Mouse (Mus musculus): Measurements from ENCODE around the gene St6galnac3. TPM values are rescaled to one million over a fixed set of nuclear protein-coding genes. Genes with fewer than 3 reads are reported as not detected.

Gene St6galnac3
- polyA plus RNA-seq, 1 experiment from 2014 or later, result 10.5 TPM

GRCm38 (mm10) chr3:153452299-153452996 lies 272.5 kb downstream of the St6galnac3 start:
- no peaks in the 10 kb centered on the region for H3K9me3 ChIP-seq (replicated peaks; ENCODE audit: control insufficient read depth, low read length)
- no peak overlapping the region for H3K27ac ChIP-seq (ENCODE audit: low read length)
- no peak overlapping the region for H3K4me3 ChIP-seq (ENCODE audit: low read depth, low read length)
- no peaks in the 10 kb centered on the region for H3K27me3 ChIP-seq (ENCODE audit: control insufficient read depth, insufficient read depth, low read depth, low read length)
- H3K4me1 ChIP-seq (ENCODE audit: control insufficient read depth, low read depth, low read length), result no peaks in the 10 kb centered on the region
- WGBS (ENCODE audit: insufficient replicate concordance), result 70% methylated on average over 3 of the region's 3 CpGs
- no peak for ATAC-seq (ENCODE audit: low read depth)
- no peaks in the 10 kb centered on the region for H3K36me3 ChIP-seq (ENCODE audit: control insufficient read depth, insufficient read depth)
- no peak overlapping the region for H3K9ac ChIP-seq (ENCODE audit: low read depth, low read length)
- no peak overlapping the region for H3K4me2 ChIP-seq (ENCODE audit: low read depth, low read length)

DNA sequence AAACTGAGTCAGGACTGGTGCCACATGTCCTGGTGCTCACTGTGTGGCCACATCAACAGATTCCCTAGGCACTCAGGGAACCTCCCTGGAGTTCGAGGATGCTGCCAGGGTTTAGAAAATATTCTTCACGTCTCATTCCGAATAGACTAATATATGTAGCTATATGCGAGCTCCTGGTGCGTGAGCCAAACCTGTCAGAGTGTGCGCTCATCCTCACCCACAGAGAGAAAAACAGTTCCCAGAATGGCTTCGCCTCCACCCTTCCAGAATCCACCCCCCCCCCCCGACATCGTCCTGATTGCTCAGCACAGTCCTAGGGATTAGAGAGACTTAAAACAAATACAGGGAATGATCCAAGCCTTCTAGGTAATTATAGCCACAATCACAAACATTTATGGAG lies 283.6 kb downstream of the St6galnac3 start:
- WGBS (ENCODE audit: insufficient replicate concordance), result 79% methylated on average over 9 of the region's 9 CpGs
- H3K36me3 ChIP-seq (ENCODE audit: control insufficient read depth, insufficient read depth), result no peaks in the 10 kb centered on the region
- H3K9me3 ChIP-seq (replicated peaks; ENCODE audit: control insufficient read depth, low read length), result no peaks in the 10 kb centered on the region
- H3K27ac ChIP-seq (ENCODE audit: low read length), result no peak overlapping the region
- H3K27me3 ChIP-seq (ENCODE audit: control insufficient read depth, insufficient read depth, low read depth, low read length), result no peaks in the 10 kb centered on the region
- no peak for ATAC-seq (ENCODE audit: low read depth)
- H3K4me2 ChIP-seq (ENCODE audit: low read depth, low read length), result no peak overlapping the region
- no peak overlapping the region for H3K4me3 ChIP-seq (ENCODE audit: low read depth, low read length)
- H3K9ac ChIP-seq (ENCODE audit: low read depth, low read length), result no peak overlapping the region
- H3K4me1 ChIP-seq (ENCODE audit: control insufficient read depth, low read depth, low read length), result peaks cover 4% of the 10 kb centered on the region

DNA sequence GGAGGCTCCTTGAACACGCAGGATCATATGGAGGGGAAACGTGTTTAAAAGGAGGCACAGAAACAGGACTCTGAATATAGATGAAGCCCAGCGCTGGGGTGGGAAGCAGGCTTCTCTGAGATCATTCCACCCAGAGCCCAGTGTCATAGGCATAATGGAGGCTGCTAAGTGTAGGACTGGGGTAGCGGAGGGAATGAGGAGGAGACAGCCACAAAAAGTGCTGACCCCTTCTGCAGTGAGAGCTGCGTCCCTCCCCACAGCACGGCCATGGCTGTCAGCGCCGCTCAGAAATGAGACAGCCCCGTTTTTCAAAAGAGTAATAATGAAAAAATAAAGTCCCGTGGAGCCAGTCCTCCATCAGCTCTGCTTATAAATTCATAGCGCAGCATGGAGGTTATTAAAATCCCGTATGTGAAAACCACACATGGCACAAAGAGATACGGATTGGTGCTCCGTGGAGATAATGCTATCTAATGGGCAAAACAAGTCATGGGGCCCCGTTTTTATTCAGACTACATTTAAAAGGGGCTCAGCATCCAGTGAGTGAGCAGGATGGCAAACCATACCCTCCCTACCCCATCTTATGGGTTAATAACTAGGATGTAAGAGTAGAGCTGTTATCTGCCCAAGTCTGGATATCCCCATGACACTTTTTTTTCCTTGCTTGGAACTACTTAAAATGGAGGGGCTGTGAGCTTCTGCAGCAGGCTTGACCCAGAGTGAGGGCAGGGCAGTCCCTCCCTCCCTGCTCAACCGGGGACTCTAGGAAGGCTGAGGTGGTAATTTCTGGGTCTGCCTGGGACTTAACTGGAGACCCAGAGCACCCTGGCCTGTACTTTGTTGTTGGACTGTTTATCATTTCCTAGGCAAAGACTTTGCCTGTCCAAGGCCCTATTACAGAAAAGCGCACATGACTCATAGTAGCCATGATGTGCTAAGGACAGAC lies 288.6 kb downstream of the St6galnac3 start:
- H3K9me3 ChIP-seq (replicated peaks; ENCODE audit: control insufficient read depth, low read length), result no peaks in the 10 kb centered on the region
- H3K4me1 ChIP-seq (ENCODE audit: control insufficient read depth, low read depth, low read length), result peaks cover 6% of the 10 kb centered on the region
- no peaks in the 10 kb centered on the region for H3K27me3 ChIP-seq (ENCODE audit: control insufficient read depth, insufficient read depth, low read depth, low read length)
- peak; percentile 67 for ATAC-seq (ENCODE audit: low read depth)
- no peak overlapping the region for H3K9ac ChIP-seq (ENCODE audit: low read depth, low read length)
- 68% methylated on average over 17 of the region's 17 CpGs for WGBS (ENCODE audit: insufficient replicate concordance)
- no peak overlapping the region for H3K4me3 ChIP-seq (ENCODE audit: low read depth, low read length)
- no peak overlapping the region for H3K4me2 ChIP-seq (ENCODE audit: low read depth, low read length)
- no peaks in the 10 kb centered on the region for H3K36me3 ChIP-seq (ENCODE audit: control insufficient read depth, insufficient read depth)
- no peak overlapping the region for H3K27ac ChIP-seq (ENCODE audit: low read length)

DNA sequence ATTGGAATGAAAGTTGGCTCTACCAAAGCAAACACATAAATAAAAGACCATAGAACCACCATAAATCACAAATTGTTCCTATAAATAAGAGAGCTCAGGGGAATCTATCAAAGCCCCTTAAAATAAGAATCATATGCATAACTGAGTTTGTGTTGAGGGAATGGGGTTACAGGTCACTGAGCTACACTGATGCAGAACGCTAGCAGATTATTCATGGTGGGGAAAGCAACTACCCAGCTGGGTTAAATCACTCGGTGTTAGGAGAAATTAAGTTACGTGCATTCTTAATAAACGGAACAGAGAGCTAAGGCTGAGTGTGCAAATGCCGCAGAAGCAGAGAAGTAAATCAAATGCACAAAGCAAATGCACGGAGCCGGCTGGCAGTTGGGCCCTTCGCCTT lies 292.0 kb downstream of the St6galnac3 start:
- no peak for ATAC-seq (ENCODE audit: low read depth)
- no peaks in the 10 kb centered on the region for H3K27me3 ChIP-seq (ENCODE audit: control insufficient read depth, insufficient read depth, low read depth, low read length)
- no peaks in the 10 kb centered on the region for H3K36me3 ChIP-seq (ENCODE audit: control insufficient read depth, insufficient read depth)
- H3K4me1 ChIP-seq (ENCODE audit: control insufficient read depth, low read depth, low read length), result peaks cover 6% of the 10 kb centered on the region
- no peak overlapping the region for H3K4me2 ChIP-seq (ENCODE audit: low read depth, low read length)
- no peak overlapping the region for H3K4me3 ChIP-seq (ENCODE audit: low read depth, low read length)
- no peak overlapping the region for H3K9ac ChIP-seq (ENCODE audit: low read depth, low read length)
- H3K9me3 ChIP-seq (replicated peaks; ENCODE audit: control insufficient read depth, low read length), result no peaks in the 10 kb centered on the region
- H3K27ac ChIP-seq (ENCODE audit: low read length), result no peak overlapping the region
- 82% methylated on average over 8 of the region's 8 CpGs for WGBS (ENCODE audit: insufficient replicate concordance)

DNA sequence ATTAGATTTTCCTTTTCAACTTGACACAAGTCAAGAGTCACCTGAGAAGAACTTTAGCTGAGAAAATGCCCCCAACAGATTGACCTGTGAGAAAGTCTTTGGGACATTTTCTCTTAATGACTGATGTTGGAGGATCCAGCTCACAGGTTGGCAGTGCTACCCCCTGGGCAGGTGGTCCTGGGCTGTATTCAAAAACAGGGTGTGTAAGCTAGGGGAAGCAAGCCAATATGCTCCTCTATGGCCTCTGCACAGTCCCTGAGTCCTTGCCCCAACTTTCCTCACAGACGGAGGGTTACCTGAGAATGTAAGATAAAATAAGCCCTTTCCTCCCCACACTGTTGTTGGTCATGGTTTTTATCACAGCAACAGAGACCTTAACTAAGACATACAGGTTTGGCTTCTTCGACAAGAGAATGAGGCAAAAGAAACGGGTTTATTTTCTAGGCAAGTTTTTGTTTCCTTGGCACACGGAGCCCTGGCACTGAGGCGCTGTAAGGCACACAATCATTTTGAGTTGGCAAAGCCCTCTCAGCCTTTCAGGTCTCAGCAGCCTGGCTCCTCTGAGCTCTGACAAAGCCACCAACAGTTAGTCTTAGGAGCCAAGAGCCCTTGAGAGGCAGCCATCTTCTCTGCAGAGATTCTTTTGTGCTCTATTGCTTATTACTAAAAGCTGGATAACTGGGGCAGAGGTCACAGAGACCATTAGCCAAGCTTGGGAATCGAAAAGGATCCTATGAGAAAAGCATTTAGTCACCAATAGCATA lies 292.7 kb downstream of the St6galnac3 start:
- H3K9ac ChIP-seq (ENCODE audit: low read depth, low read length), result no peak overlapping the region
- no peak overlapping the region for H3K4me2 ChIP-seq (ENCODE audit: low read depth, low read length)
- WGBS (ENCODE audit: insufficient replicate concordance), result 66% methylated on average over 6 of the region's 6 CpGs
- H3K27ac ChIP-seq (ENCODE audit: low read length), result no peak overlapping the region
- no peaks in the 10 kb centered on the region for H3K9me3 ChIP-seq (replicated peaks; ENCODE audit: control insufficient read depth, low read length)
- ATAC-seq (ENCODE audit: low read depth), result no peak
- H3K4me1 ChIP-seq (ENCODE audit: control insufficient read depth, low read depth, low read length), result peaks cover 6% of the 10 kb centered on the region
- no peaks in the 10 kb centered on the region for H3K27me3 ChIP-seq (ENCODE audit: control insufficient read depth, insufficient read depth, low read depth, low read length)
- no peak overlapping the region for H3K4me3 ChIP-seq (ENCODE audit: low read depth, low read length)
- H3K36me3 ChIP-seq (ENCODE audit: control insufficient read depth, insufficient read depth), result no peaks in the 10 kb centered on the region

DNA sequence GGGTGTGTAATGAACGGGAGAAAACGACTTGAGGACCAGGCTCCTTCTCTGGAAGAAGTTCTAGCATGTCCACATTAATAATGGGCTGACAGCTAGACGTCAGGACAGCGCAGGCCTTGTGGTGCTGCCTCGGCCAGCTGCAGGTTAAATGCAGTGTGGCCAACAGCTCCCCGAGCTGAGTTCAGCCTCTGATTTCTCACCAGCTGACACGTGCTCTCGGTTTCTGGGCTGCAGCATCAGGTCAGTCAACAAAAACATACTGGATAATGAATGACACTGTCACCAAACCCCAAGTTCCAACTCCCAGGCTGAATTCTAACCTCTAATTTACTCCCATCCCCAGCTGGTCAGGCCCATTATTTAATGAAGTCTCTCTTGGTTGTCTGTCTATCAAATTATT lies 295.1 kb downstream of the St6galnac3 start:
- no peaks in the 10 kb centered on the region for H3K9me3 ChIP-seq (replicated peaks; ENCODE audit: control insufficient read depth, low read length)
- ATAC-seq (ENCODE audit: low read depth), result no peak
- no peaks in the 10 kb centered on the region for H3K27me3 ChIP-seq (ENCODE audit: control insufficient read depth, insufficient read depth, low read depth, low read length)
- no peaks in the 10 kb centered on the region for H3K36me3 ChIP-seq (ENCODE audit: control insufficient read depth, insufficient read depth)
- H3K27ac ChIP-seq (ENCODE audit: low read length), result no peak overlapping the region
- H3K9ac ChIP-seq (ENCODE audit: low read depth, low read length), result no peak overlapping the region
- no peaks in the 10 kb centered on the region for H3K4me1 ChIP-seq (ENCODE audit: control insufficient read depth, low read depth, low read length)
- no peak overlapping the region for H3K4me3 ChIP-seq (ENCODE audit: low read depth, low read length)
- 70% methylated on average over 8 of the region's 8 CpGs for WGBS (ENCODE audit: insufficient replicate concordance)
- no peak overlapping the region for H3K4me2 ChIP-seq (ENCODE audit: low read depth, low read length)

DNA sequence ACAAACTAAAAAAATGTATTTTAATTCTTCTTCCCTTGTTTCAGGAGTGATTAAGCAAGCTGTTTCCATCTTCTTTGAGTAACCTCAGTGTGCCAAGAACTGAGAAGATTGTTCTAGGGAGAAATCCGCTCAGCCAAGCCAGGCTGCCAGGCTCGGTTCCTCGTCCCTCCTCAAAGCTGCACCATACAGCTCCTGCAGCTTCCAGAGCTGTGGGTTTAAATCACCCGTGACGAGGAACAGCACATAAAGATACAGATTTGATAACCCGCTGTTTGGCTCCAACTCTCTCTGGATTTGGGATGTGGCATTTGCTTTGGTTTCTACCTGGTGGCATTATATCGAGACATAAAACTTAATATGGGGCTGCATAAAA lies 303.1 kb downstream of the St6galnac3 start:
- 73% methylated on average over 7 of the region's 7 CpGs for WGBS (ENCODE audit: insufficient replicate concordance)
- no peak for ATAC-seq (ENCODE audit: low read depth)
- no peak overlapping the region for H3K4me2 ChIP-seq (ENCODE audit: low read depth, low read length)
- H3K27ac ChIP-seq (ENCODE audit: low read length), result no peak overlapping the region
- H3K4me3 ChIP-seq (ENCODE audit: low read depth, low read length), result no peak overlapping the region
- no peaks in the 10 kb centered on the region for H3K27me3 ChIP-seq (ENCODE audit: control insufficient read depth, insufficient read depth, low read depth, low read length)
- no peaks in the 10 kb centered on the region for H3K36me3 ChIP-seq (ENCODE audit: control insufficient read depth, insufficient read depth)
- H3K9me3 ChIP-seq (replicated peaks; ENCODE audit: control insufficient read depth, low read length), result no peaks in the 10 kb centered on the region
- H3K9ac ChIP-seq (ENCODE audit: low read depth, low read length), result no peak overlapping the region
- no peaks in the 10 kb centered on the region for H3K4me1 ChIP-seq (ENCODE audit: control insufficient read depth, low read depth, low read length)

DNA sequence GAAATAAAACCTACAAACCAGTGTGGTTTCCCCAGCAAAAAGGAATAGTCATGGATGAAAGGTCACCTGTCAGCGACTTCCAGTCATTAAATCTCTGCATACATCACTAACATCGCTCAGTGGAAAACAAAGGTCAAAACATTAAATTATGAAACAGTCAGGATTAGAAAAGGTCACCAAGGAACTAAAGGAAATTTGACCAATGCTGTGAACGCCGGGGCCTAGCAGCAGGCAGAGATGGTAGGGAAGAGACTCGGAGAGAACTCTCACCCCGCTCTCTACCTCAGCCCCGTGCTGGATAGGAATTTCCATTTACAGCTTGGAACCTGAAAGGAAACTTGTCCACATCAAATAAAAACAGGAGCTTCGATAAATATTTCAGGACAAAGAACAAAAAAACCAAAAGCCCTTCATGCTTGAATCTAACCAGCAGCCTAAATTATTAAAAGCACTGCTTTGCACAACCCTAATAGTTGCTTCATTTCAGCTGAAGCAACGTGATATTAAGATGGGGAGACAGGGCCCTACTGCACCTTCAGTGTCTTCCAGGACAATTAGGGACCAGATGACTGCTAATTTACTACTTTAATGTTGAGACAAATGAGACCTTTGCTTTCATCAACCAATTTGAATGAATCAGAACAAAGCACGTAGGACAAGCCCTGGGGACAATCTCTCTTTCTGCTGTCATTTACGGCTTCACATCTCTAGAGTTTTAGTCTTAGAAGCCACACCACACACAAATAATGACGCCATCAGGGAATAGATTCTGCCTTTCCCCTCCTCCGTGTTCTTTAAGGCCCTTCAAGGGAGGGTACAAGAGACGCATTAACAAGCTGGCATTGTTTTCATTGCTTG lies 303.7 kb downstream of the St6galnac3 start:
- Histone ChIP-seq H3K36me3 (ENCODE audit: control insufficient read depth, insufficient read depth) (no peaks in the 10 kb centered on the region), H3K27ac (ENCODE audit: low read length) (no peak overlapping the region), H3K4me1 (ENCODE audit: control insufficient read depth, low read depth, low read length) (no peaks in the 10 kb centered on the region), H3K9me3 (replicated peaks; ENCODE audit: control insufficient read depth, low read length) (no peaks in the 10 kb centered on the region), H3K4me3 (ENCODE audit: low read depth, low read length) (no peak overlapping the region), H3K27me3 (ENCODE audit: control insufficient read depth, insufficient read depth, low read depth, low read length) (no peaks in the 10 kb centered on the region), H3K9ac (ENCODE audit: low read depth, low read length) (no peak overlapping the region), H3K4me2 (ENCODE audit: low read depth, low read length) (no peak overlapping the region)
- ATAC-seq (ENCODE audit: low read depth), result no peak
- 75% methylated on average over 14 of the region's 14 CpGs for WGBS (ENCODE audit: insufficient replicate concordance)
